Mouse (Mus musculus) ovary, postnatal 14 days (tissue): ENCODE data around the gene Gjc3.
"Not testable (repeated sequence)": the region's sequence is repeated elsewhere in the genome, so short reads cannot be mapped to it uniquely, and the experiment has no call there.

Source experiments
- DNase-seq: peaks from one replicate; pipeline ENCODE4 v3.0.0; 2022; ENCODE audit warnings: low spot score

The Gjc3 gene

DNA sequence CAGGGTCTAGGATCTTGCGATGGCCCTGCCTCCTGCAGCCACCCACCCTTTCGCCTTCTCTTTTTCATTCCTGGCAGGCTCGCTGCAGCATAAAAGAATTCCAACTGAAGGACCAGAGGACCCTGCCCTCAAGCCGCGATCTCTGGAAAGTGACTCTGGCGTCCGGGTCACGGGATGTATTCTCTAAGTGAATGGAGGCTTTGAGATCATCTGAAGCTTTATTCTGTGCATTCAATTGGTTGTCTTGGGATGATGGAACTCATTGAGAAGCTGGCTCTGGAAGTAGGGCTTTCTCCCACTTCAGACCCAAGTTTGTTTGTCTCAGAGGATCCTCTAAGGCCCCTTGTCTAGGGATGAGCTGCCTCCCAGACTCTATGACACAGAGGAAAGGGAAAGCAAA lies at the start of gene Gjc3:
Gjc3 (minus strand) TSS at position 154 of the 400 bp plus-strand sequence.
- no peak for DNase-seq

GRCm38 (mm10) chr5:138012382-138012781 lies 49.5 kb upstream of the Gjc3 start:
- no peak for DNase-seq

DNA sequence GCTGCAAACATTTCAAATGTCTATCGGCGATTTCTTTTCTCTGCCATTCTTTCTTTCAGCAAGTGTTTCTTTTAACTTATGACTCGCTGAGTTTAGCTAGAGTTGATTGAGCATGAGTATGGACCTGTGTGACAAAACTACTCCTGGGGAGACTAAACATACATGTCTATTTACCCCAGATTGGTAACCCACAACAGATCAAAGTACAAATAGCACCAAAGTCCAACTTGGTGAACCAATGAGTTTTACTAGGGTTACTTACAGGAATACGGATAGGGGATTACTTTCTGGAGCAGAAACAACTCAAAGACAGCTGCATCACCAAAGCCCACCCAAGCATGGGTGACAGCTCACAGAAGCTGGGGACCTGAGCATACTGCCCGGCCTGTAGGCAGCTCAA lies 46.5 kb upstream of the Gjc3 start:
- DNase-seq: no peak

GRCm38 (mm10) chr5:137986351-137986750 lies 23.5 kb upstream of the Gjc3 start:
- DNase-seq: no peak

DNA sequence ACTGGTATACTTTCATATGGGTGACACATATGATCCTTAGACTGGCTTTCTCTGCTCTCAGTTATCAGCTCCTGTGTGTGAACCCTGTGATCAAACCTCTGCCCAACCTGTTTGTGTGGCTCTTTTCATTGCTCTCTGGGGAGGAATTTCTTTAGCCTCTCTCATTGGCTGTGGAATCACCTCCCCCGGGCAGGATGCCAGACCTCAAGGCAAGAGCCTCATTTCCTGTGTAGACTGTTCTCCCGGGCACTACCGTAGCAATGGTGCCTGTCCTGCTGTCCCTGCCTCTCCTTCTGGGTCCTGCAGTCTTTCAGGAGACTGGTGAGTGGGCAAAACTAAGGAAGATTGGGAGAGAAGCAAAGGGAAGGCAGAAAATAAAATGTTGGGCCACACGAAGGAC lies 18.4 kb upstream of the Gjc3 start, which contains the start of gene Azgp1:
Azgp1 (plus strand) TSS at position 221 of the 400 bp plus-strand sequence.
- DNase-seq: no peak

DNA sequence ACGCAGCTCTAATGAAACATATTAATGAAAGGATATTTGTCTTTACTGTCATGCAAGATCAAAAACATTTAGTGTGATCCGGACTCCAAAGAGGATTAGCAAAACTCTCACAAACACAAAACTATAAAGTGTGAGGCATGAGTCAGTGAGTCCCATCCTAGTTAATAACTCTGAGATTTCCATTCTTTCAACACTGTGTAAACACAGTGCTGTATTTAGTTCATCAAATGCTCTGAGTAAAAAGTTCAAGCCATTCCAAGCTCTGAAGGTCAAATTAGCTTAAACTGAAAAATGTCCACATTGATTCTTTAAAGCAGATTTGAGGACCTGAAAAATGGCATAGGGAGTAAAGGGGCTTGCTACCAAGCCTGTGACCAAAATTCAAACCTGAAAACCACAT lies 16.2 kb upstream of the Gjc3 start:
- DNase-seq: no peak

DNA sequence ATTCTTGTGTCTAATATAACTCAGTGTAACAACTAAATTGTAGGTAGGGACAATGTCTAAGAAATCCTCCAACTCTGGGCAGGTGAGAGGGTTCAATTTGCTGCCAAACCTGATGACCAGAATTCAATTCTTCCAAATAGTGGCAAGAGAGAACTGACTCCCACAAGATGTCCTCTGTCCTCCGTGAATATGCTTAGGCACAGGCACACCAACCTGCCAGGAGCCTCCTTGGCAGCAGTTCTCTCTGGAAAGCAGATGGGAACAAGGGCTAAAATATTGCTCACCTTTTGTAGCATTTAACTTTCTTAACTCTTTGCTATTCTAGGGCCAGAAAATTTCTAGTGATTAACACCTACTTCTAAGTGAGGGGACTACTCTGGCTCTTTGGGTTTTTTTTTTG lies 14.4 kb upstream of the Gjc3 start:
- DNase-seq: no peak

- no peak for DNase-seq
Observed at GRCm38 (mm10) chr5:137975434-137975833, 12.5 kb upstream of the Gjc3 start.

DNA sequence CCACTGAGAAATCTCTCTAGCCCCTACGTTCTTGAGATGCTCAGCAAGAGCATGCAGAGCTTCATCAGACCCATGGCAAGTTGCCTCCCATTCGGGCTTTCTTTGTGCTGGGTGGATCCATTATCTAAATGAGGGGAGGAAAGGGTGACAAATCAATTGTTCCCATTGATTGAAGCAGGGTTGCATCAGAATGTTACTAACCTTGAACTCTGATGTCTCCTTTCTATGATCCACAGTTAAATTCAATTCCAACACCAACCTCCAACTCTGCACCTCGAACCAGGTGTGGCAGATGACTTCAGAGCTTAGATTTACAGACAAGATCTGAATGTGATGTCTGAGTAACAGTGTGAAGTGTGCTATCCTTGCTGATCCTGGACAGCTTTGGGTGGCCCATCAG lies 11.8 kb upstream of the Gjc3 start:
- DNase-seq: no peak

GRCm38 (mm10) chr5:137973738-137974137 lies 10.8 kb upstream of the Gjc3 start:
- no peak for DNase-seq

- no peak for DNase-seq
Observed at GRCm38 (mm10) chr5:137973161-137973560, 10.3 kb upstream of the Gjc3 start.

- DNase-seq: no peak
Observed at GRCm38 (mm10) chr5:137966492-137966891, 3.6 kb upstream of the Gjc3 start.

DNA sequence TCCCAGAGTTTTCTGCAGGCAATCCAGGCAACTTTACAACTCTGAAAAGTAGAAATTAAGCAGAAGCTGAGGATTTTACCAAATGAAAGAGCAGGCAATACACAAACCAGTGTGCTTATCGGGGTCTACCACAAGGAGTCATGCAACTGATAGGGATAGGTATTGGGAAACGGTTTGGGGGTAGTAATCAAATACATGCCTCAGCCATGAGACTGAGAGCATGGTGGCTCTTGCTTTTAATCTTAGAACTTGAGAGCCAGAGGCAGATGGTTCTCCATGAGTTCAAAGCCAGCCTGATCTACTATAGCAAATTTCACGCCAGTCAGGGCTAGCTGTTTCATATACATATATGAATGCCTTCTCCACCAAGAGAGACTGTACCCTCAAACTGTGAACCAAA lies 6.5 kb downstream of the Gjc3 start:
- DNase-seq: no peak

DNA sequence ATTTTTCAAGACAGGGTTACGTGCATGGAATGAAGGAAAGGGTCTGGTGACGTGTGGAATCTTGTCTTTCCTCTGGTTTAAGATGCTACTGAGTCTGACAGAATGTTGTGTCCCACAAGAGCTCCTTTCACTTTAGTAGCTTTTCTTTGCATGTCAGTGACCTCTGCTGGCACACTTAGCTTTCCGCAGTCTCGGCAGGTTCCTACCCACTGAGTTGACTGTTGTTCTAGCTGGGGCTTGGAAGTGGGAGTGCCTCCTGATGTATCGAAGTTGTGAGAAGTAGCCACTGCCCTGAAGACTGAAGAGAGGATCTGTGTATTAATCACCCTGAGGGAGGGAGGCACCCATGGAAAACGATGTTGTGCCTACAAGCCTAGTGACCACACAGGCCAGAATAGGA lies 11.7 kb downstream of the Gjc3 start:
- DNase-seq: peak; percentile 13

- no peak for DNase-seq
Observed at GRCm38 (mm10) chr5:137947303-137947702, 15.6 kb downstream of the Gjc3 start.

- DNase-seq: no peak
Observed at GRCm38 (mm10) chr5:137943133-137943532, 19.8 kb downstream of the Gjc3 start.

- no peak for DNase-seq
Observed at GRCm38 (mm10) chr5:137940948-137941347, 21.9 kb downstream of the Gjc3 start.

- DNase-seq: no peak
Observed at GRCm38 (mm10) chr5:137937238-137937637, 25.7 kb downstream of the Gjc3 start.

DNA sequence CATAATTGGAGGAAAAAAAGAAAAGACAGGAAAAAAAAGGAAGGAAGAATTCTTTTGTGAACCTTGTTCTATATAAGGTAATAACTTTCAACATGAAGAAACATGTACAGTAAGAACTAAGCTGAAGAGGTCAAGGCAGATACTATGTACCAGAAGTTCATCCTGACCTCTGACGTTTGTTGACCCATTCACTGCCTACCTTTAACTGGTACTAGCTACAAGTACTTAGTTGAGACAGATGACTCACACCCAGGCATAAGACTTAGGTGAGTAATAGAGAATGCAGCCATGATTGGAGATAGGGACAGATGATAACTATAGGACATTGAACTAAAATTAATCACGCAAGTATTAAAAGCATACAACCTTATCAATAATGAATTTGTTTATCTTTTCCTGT lies 26.4 kb downstream of the Gjc3 start:
- DNase-seq: no peak

DNA sequence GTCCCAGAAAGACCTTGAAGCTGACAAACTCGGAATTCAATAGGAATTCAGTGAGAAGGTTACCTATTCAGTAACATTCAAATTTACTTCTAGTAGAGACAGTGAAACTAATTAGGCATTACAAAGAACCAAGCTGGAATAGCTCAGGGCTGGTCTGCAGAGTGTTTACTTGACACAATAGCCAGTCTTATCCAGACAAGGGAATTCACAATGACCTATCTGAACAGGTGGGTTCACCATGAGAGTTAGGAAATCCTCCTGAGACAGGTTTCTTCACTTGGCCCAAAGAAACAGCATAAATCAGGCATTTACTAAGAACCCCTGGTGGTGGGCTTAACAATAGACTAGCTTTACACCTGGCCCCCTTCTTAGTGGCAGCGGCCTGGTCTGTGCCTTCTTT lies 29.0 kb downstream of the Gjc3 start:
- DNase-seq: not testable (repeated sequence)

GRCm38 (mm10) chr5:137928439-137928838 lies 34.5 kb downstream of the Gjc3 start:
- DNase-seq: no peak

- DNase-seq: no peak
Observed at GRCm38 (mm10) chr5:137922171-137922570, 40.7 kb downstream of the Gjc3 start.

DNA sequence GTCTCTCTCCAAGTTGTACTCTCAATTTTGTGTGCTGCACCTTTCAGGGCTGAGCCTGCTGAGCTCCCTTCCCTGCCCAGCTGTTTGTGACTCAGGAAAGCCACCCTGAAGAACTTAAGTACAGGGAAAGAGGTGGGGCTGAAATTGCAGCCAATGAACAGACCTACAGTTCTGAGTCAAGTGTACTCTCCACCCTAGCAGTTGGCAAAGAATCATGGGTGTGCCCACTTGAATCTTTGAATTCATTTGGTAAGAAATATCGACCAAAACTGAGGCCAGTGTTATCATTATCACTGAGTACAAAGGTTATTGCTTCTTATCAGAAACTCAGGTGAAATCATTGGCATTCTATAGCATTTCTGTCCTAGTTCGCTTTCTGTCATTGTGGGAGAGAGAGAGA lies 41.4 kb downstream of the Gjc3 start, which contains the start of gene Cyp3a13:
Cyp3a13 (minus strand) TSS at position 88 of the 400 bp plus-strand sequence.
- no peak for DNase-seq

DNA sequence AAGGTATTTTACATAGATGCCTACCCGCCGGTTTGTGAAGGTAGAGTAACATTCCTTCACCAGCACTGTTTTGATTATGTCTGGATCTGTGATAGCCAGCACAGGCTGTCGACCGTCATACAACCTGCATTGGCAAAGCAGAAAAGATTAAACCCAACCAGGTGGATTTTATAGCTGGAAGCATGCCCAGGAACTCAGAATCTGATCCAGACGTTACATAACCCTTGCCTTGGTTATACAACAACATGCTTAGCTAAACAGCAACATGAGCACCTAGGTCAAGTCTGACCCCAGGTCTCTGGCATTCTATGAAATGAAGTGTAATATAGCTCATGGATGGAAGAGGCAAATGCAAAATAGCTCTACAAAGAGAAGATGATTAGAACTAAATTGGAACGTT lies 47.3 kb downstream of the Gjc3 start:
- DNase-seq: no peak

DNA sequence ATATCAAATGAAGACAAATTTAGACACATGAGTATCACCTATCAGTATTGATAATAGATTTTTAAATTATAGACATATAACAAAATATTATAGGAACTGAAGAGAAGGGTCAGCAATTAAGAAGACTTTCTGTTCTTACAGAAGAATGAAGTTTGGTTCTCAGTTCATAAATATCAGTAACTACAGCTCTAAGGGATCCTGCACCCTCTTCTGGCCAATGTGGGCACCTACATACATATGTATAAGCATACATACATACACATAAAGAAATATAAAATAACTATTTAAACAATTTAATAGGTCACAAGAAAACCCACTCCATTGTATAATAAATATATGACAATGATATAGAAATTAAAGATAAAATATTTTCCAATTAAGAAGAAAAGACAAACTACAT lies 48.4 kb downstream of the Gjc3 start:
- DNase-seq: no peak
